Mouse (Mus musculus) frontal cortex, adult (tissue): ENCODE measurements around the gene Acbd6.

Source experiments
- ATAC-seq: cut with Nextera tagmentation; 2 replicates; pipeline ENCODE4 v1.9.2; 2017; ENCODE audit warnings: mild to moderate bottlenecking, moderate library complexity, mixed read lengths; ENCODE audit not compliant: low TSS enrichment

The Acbd6 gene

GRCm38 (mm10) chr1:155650121-155650846, 92.4 kb downstream of the Acbd6 start:
- peak; percentile 29; the same call in 1 of the 2 replicates for ATAC-seq

- no peak for ATAC-seq
Observed at GRCm38 (mm10) chr1:155654961-155655360, 97.0 kb downstream of the Acbd6 start.

- ATAC-seq, result peak; percentile 57
Observed at GRCm38 (mm10) chr1:155656321-155656720, 98.4 kb downstream of the Acbd6 start.

GRCm38 (mm10) chr1:155663994-155664393, 106.1 kb downstream of the Acbd6 start:
- ATAC-seq, result no peak

- ATAC-seq, result no peak
Observed at GRCm38 (mm10) chr1:155675570-155675969, 117.7 kb downstream of the Acbd6 start.

GRCm38 (mm10) chr1:155681116-155681799, 123.3 kb downstream of the Acbd6 start:
- no peak for ATAC-seq

GRCm38 (mm10) chr1:155686816-155687215, 128.9 kb downstream of the Acbd6 start:
- no peak for ATAC-seq

GRCm38 (mm10) chr1:155689141-155689540, 131.2 kb downstream of the Acbd6 start:
- ATAC-seq, result no peak

GRCm38 (mm10) chr1:155689558-155689957, 131.6 kb downstream of the Acbd6 start:
- no peak for ATAC-seq

GRCm38 (mm10) chr1:155692230-155692629, 134.3 kb downstream of the Acbd6 start:
- ATAC-seq, result no peak; the same call in 1 of the 2 replicates

GRCm38 (mm10) chr1:155693026-155693425, 135.1 kb downstream of the Acbd6 start:
- ATAC-seq, result no peak

- no peak for ATAC-seq
Observed at GRCm38 (mm10) chr1:155693443-155693842, 135.5 kb downstream of the Acbd6 start.

GRCm38 (mm10) chr1:155698373-155699159, 140.6 kb downstream of the Acbd6 start:
- peak; percentile 83 for ATAC-seq

GRCm38 (mm10) chr1:155700886-155701285, 143.0 kb downstream of the Acbd6 start:
- no peak for ATAC-seq

- ATAC-seq, result no peak
Observed at GRCm38 (mm10) chr1:155703191-155703680, 145.3 kb downstream of the Acbd6 start.

- no peak for ATAC-seq
Observed at GRCm38 (mm10) chr1:155704182-155704581, 146.3 kb downstream of the Acbd6 start.

- ATAC-seq, result peak; percentile 59; the same call in 1 of the 2 replicates
Observed at GRCm38 (mm10) chr1:155713306-155713705, 155.4 kb downstream of the Acbd6 start.

GRCm38 (mm10) chr1:155715366-155715765, 157.4 kb downstream of the Acbd6 start:
- peak; percentile 76 for ATAC-seq

- no peak for ATAC-seq
Observed at GRCm38 (mm10) chr1:155717301-155717700, 159.4 kb downstream of the Acbd6 start.

- no peak for ATAC-seq
Observed at GRCm38 (mm10) chr1:155718851-155719250, 160.9 kb downstream of the Acbd6 start.

- no peak for ATAC-seq
Observed at GRCm38 (mm10) chr1:155720006-155720405, 162.1 kb downstream of the Acbd6 start.

GRCm38 (mm10) chr1:155721443-155721842, 163.5 kb downstream of the Acbd6 start:
- peak; percentile 64; the same call in 1 of the 2 replicates for ATAC-seq
